Mouse (Mus musculus): ENCODE data around the gene Sco1. TPM values are rescaled to one million over a fixed set of nuclear protein-coding genes. Genes with fewer than 3 reads are reported as not detected.

Gene Sco1
- not detected in 2 replicates for polyA plus RNA-seq (2012; ENCODE audit: insufficient read depth, insufficient read length, low replicate concordance, missing spikeins)

GRCm38 (mm10) chr11:67052321-67052952 lies at the start of gene Sco1, which contains the start of gene Adprm:
TSS of gene Sco1 (plus strand) at chr11:67052670.
TSS of gene Adprm (minus strand) at chr11:67052594.
- under 1% methylated on average over 50 of the region's 50 CpGs for WGBS
- TF ChIP-seq CTCF (IDR thresholded peaks at IDR 0.05; ENCODE audit: insufficient read depth, low read depth, low read length) (no peak), POLR2A (IDR thresholded peaks at IDR 0.05; ENCODE audit: insufficient read depth, low read depth, low read length) (peak; percentile 71)
- H3K27ac ChIP-seq (ENCODE audit: insufficient read depth, low read depth, low read length) = 0 out of 2 replicates have a peak within 1 kb of the TSS, but pooled peaks have one; percentile 0
- no peaks in the 10 kb centered on the region for H3K4me1 ChIP-seq (ENCODE audit: control insufficient read depth, insufficient read depth, low read length)
- peak within 1 kb of the TSS; percentile 75 for H3K4me3 ChIP-seq (ENCODE audit: insufficient read depth, low read depth, low read length)

GRCm38 (mm10) chr11:67002911-67003310 lies 49.6 kb upstream of the Sco1 start:
- H3K27ac ChIP-seq (ENCODE audit: insufficient read depth, low read depth, low read length) = no peak overlapping the region
- H3K4me3 ChIP-seq (ENCODE audit: insufficient read depth, low read depth, low read length) = no peak overlapping the region
- no peaks in the 10 kb centered on the region; the same call in 1 of the 2 replicates for H3K4me1 ChIP-seq (ENCODE audit: control insufficient read depth, insufficient read depth, low read length)
- whole genome bisulfite sequencing = 81% methylated on average over 2 of the region's 2 CpGs
- TF ChIP-seq POLR2A (IDR thresholded peaks at IDR 0.05; ENCODE audit: insufficient read depth, low read depth, low read length) (no peak), CTCF (IDR thresholded peaks at IDR 0.05; ENCODE audit: insufficient read depth, low read depth, low read length) (no peak)

- H3K27ac ChIP-seq (ENCODE audit: insufficient read depth, low read depth, low read length) = no peak overlapping the region
- TF ChIP-seq POLR2A (IDR thresholded peaks at IDR 0.05; ENCODE audit: insufficient read depth, low read depth, low read length) = no peak
- no peak for TF ChIP-seq CTCF (IDR thresholded peaks at IDR 0.05; ENCODE audit: insufficient read depth, low read depth, low read length)
- H3K4me3 ChIP-seq (ENCODE audit: insufficient read depth, low read depth, low read length) = no peak overlapping the region
- WGBS = 56% methylated on average over 8 of the region's 8 CpGs
- no peaks in the 10 kb centered on the region; the same call in 1 of the 2 replicates for H3K4me1 ChIP-seq (ENCODE audit: control insufficient read depth, insufficient read depth, low read length)
Measured at GRCm38 (mm10) chr11:67007961-67008360, 44.5 kb upstream of the Sco1 start.

DNA sequence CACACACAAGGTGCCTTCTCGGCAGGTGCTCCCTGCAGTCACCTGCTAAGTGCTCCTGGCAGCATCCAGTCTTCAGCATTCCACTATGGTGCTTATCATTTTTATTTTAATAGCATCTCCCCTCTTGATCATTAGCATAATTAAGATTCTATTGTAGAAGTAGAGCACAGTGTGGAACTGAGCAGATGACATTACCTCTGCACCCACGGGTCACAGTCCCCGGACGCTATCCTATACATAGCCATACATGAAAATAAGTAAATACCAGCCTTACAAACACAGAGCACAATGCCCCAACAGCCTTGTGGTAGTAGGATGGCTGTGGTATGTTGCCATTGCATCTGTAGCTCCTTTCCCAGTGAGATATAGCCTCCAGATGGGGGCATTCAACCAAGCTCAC lies 43.9 kb upstream of the Sco1 start:
- Histone ChIP-seq H3K27ac (ENCODE audit: insufficient read depth, low read depth, low read length) (no peak overlapping the region), H3K4me3 (ENCODE audit: insufficient read depth, low read depth, low read length) (no peak overlapping the region), H3K4me1 (ENCODE audit: control insufficient read depth, insufficient read depth, low read length) (no peaks in the 10 kb centered on the region; the same call in 1 of the 2 replicates)
- TF ChIP-seq POLR2A (IDR thresholded peaks at IDR 0.05; ENCODE audit: insufficient read depth, low read depth, low read length) = no peak
- TF ChIP-seq CTCF (IDR thresholded peaks at IDR 0.05; ENCODE audit: insufficient read depth, low read depth, low read length) = no peak
- WGBS = 93% methylated on average over 4 of the region's 4 CpGs

GRCm38 (mm10) chr11:67010430-67010829 lies 42.0 kb upstream of the Sco1 start:
- WGBS = 21% methylated on average over 8 of the region's 8 CpGs
- Histone ChIP-seq H3K4me3 (ENCODE audit: insufficient read depth, low read depth, low read length) (no peak overlapping the region), H3K27ac (ENCODE audit: insufficient read depth, low read depth, low read length) (no peak overlapping the region), H3K4me1 (ENCODE audit: control insufficient read depth, insufficient read depth, low read length) (no peaks in the 10 kb centered on the region; the same call in 1 of the 2 replicates)
- TF ChIP-seq POLR2A (IDR thresholded peaks at IDR 0.05; ENCODE audit: insufficient read depth, low read depth, low read length) = no peak
- TF ChIP-seq CTCF (IDR thresholded peaks at IDR 0.05; ENCODE audit: insufficient read depth, low read depth, low read length) = no peak

DNA sequence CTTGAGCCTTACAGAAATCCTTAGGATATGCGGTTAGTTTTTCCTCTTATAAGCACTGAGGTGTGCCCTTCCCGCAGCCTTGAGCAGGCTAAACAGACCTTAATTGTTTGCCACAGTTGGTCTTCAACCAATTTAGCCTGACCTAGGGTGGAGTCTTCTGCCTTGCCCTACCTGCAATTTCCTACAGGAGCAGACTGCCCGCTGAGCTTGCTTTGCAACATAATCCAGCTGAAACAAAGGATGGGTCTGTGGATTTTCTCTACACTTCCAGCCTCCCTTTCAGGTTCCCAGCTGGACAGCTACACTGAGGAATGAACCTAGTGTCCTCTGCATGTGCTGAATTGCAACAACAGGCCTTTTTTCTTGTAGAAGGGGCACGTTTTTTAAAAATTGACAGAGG lies 40.8 kb upstream of the Sco1 start:
- 86% methylated on average over 4 of the region's 4 CpGs for WGBS
- no peak overlapping the region for H3K4me3 ChIP-seq (ENCODE audit: insufficient read depth, low read depth, low read length)
- TF ChIP-seq POLR2A (IDR thresholded peaks at IDR 0.05; ENCODE audit: insufficient read depth, low read depth, low read length) (no peak), CTCF (IDR thresholded peaks at IDR 0.05; ENCODE audit: insufficient read depth, low read depth, low read length) (no peak)
- H3K27ac ChIP-seq (ENCODE audit: insufficient read depth, low read depth, low read length) = no peak overlapping the region
- no peaks in the 10 kb centered on the region; the same call in 1 of the 2 replicates for H3K4me1 ChIP-seq (ENCODE audit: control insufficient read depth, insufficient read depth, low read length)

- Histone ChIP-seq H3K4me1 (ENCODE audit: control insufficient read depth, insufficient read depth, low read length) (peaks cover 7% of the 10 kb centered on the region), H3K4me3 (ENCODE audit: insufficient read depth, low read depth, low read length) (no peak overlapping the region), H3K27ac (ENCODE audit: insufficient read depth, low read depth, low read length) (no peak overlapping the region)
- WGBS = 20% methylated on average over 12 of the region's 12 CpGs
- TF ChIP-seq CTCF (IDR thresholded peaks at IDR 0.05; ENCODE audit: insufficient read depth, low read depth, low read length) (no peak), POLR2A (IDR thresholded peaks at IDR 0.05; ENCODE audit: insufficient read depth, low read depth, low read length) (no peak)
Measured at GRCm38 (mm10) chr11:67017801-67018591, 34.5 kb upstream of the Sco1 start.

GRCm38 (mm10) chr11:67019711-67020475 lies 32.6 kb upstream of the Sco1 start:
- no peak overlapping the region for H3K4me3 ChIP-seq (ENCODE audit: insufficient read depth, low read depth, low read length)
- no peak for TF ChIP-seq CTCF (IDR thresholded peaks at IDR 0.05; ENCODE audit: insufficient read depth, low read depth, low read length)
- WGBS = 77% methylated on average over 7 of the region's 7 CpGs
- H3K27ac ChIP-seq (ENCODE audit: insufficient read depth, low read depth, low read length) = no peak overlapping the region
- H3K4me1 ChIP-seq (ENCODE audit: control insufficient read depth, insufficient read depth, low read length) = peaks cover 9% of the 10 kb centered on the region
